Comparison of ENCODE assay signal across 8 mouse cellular contexts in genomic region chr1:34459284-34460060, GRCm38 (mm10). TPM values are rescaled to one million over a fixed set of nuclear protein-coding genes. Genes with fewer than 3 reads are reported as not detected.
DNase-seq lines count a peak whose midpoint lies in the region; ATAC-seq and TF ChIP-seq lines count a peak whose summit lies in the region.

Gene Ptpn18 (plus strand): TSS chr1:34459762.

- no peaks in the 10 kb centered on the region for H3K9me3 ChIP-seq in embryonic facial prominence, embryonic 14.5 days (ENCODE audit: control insufficient read depth, low read length)
- H3K9me3 ChIP-seq in limb, embryonic 14.5 days (ENCODE audit: control insufficient read depth, low read length) = no peaks in the 10 kb centered on the region
- no peaks in the 10 kb centered on the region for H3K9me3 ChIP-seq in midbrain, postnatal 0 days (ENCODE audit: low read length)

- DNase-seq in 3134 (ENCODE audit: extremely low read depth, insufficient read length, low spot score) = peak; percentile 33
- DNase-seq in adrenal gland, postnatal 4 days (ENCODE audit: low spot score in 2 of 2) = peak; percentile 74 to 81
- peak; percentile 91 for DNase-seq in embryonic facial prominence, embryonic 14.5 days (ENCODE audit: low spot score)
- DNase-seq in heart, adult 8-10 months (ENCODE audit: low spot score) = peak; percentile 93
- DNase-seq in kidney, adult 9 months = peak; percentile 96
- DNase-seq in limb, embryonic 14.5 days (ENCODE audit: low spot score) = peak; percentile 93
- peak; percentile 88 for DNase-seq in midbrain, postnatal 0 days (ENCODE audit: low spot score)
- peak; percentile 83 to 89 for DNase-seq in spleen, postnatal 14 days (ENCODE audit: low spot score in 2 of 2)

- H3K27ac ChIP-seq in embryonic facial prominence, embryonic 14.5 days (replicated peaks; ENCODE audit: low read depth, low read length) = no peak within 1 kb of the TSS
- no peak within 1 kb of the TSS for H3K27ac ChIP-seq in limb, embryonic 14.5 days (replicated peaks; ENCODE audit: low read depth, low read length)
- H3K27ac ChIP-seq in midbrain, postnatal 0 days (ENCODE audit: low read depth, low read length) = no peak within 1 kb of the TSS

- H3K4me3 ChIP-seq in embryonic facial prominence, embryonic 14.5 days (ENCODE audit: low read depth, low read length) = peak within 1 kb of the TSS; percentile 47
- H3K4me3 ChIP-seq in limb, embryonic 14.5 days (replicated peaks; ENCODE audit: low read length) = peak within 1 kb of the TSS; percentile 54
- peak within 1 kb of the TSS; percentile 53 for H3K4me3 ChIP-seq in midbrain, postnatal 0 days (ENCODE audit: low read depth, low read length)

- peaks cover 4% of the 10 kb centered on the region; the same call in 1 of the 2 replicates for H3K4me1 ChIP-seq in embryonic facial prominence, embryonic 14.5 days (ENCODE audit: control insufficient read depth, insufficient read depth, low read length)
- H3K4me1 ChIP-seq in limb, embryonic 14.5 days (ENCODE audit: control insufficient read depth, insufficient read depth, low read length) = peaks cover 5% of the 10 kb centered on the region
- peaks cover 4% of the 10 kb centered on the region; the same call in 1 of the 2 replicates for H3K4me1 ChIP-seq in midbrain, postnatal 0 days (ENCODE audit: insufficient read depth, low read length)

- H3K9ac ChIP-seq in embryonic facial prominence, embryonic 14.5 days (ENCODE audit: low read depth, low read length) = peak within 1 kb of the TSS; percentile 43
- peak within 1 kb of the TSS; percentile 43 for H3K9ac ChIP-seq in limb, embryonic 14.5 days (ENCODE audit: low read depth, low read length, severe bottlenecking)
- H3K9ac ChIP-seq in midbrain, postnatal 0 days (replicated peaks; ENCODE audit: low read length, poor library complexity, severe bottlenecking) = peak within 1 kb of the TSS; percentile 54

- peaks cover 46% of the 10 kb centered on the region for H3K27me3 ChIP-seq in embryonic facial prominence, embryonic 14.5 days (replicated peaks; ENCODE audit: control insufficient read depth, insufficient read depth, low read length)
- H3K27me3 ChIP-seq in limb, embryonic 14.5 days (ENCODE audit: control insufficient read depth, insufficient read depth, low read length) = peaks cover 33% of the 10 kb centered on the region
- H3K27me3 ChIP-seq in midbrain, postnatal 0 days (ENCODE audit: insufficient read depth, low read length) = peaks cover 11% of the 10 kb centered on the region

- 0% methylated on average over 33 of the region's 48 CpGs for WGBS in embryonic facial prominence, embryonic 14.5 days
- under 1% methylated on average over 48 of the region's 48 CpGs for WGBS in limb, embryonic 14.5 days
- whole genome bisulfite sequencing in midbrain, postnatal 0 days = under 1% methylated on average over 48 of the region's 48 CpGs

- H3K36me3 ChIP-seq in embryonic facial prominence, embryonic 14.5 days (ENCODE audit: control insufficient read depth, insufficient read depth, low read length) = no peaks in the 10 kb centered on the region
- no peaks in the 10 kb centered on the region for H3K36me3 ChIP-seq in limb, embryonic 14.5 days (ENCODE audit: control insufficient read depth, insufficient read depth, low read length)
- H3K36me3 ChIP-seq in midbrain, postnatal 0 days (ENCODE audit: insufficient read depth, low read length) = no peaks in the 10 kb centered on the region

- peak; percentile 93 for ATAC-seq in embryonic facial prominence, embryonic 14.5 days (ENCODE audit: low read depth)
- ATAC-seq in limb, embryonic 14.5 days (ENCODE audit: low FRiP score, low read depth) = peak; percentile 93
- peak; percentile 85 for ATAC-seq in midbrain, postnatal 0 days (ENCODE audit: low FRiP score)

- TF ChIP-seq POLR2A in limb, embryonic 14.5 days (IDR thresholded peaks at IDR 0.05; ENCODE audit: borderline replicate concordance, extremely low read depth, insufficient read depth, insufficient read length) = no peak

- H3K4me2 ChIP-seq in embryonic facial prominence, embryonic 14.5 days (ENCODE audit: low read depth, low read length) = peak within 1 kb of the TSS; percentile 72
- H3K4me2 ChIP-seq in limb, embryonic 14.5 days (replicated peaks; ENCODE audit: low read depth, low read length, severe bottlenecking) = peak within 1 kb of the TSS; percentile 90
- H3K4me2 ChIP-seq in midbrain, postnatal 0 days (ENCODE audit: low read depth, low read length, poor library complexity, severe bottlenecking) = peak within 1 kb of the TSS; percentile 96

- TF ChIP-seq CTCF in midbrain, postnatal 0 days (IDR thresholded peaks at IDR 0.05) = peak; percentile 29; the same call in 1 of the 2 replicates

RNA-seq across cellular contexts. Expression of gene Ptpn18, which starts in this region (rescaled TPM):
- 10 to 100 TPM; 10.4 to 10.9 TPM for total RNA-seq in adrenal gland, postnatal 4 days (2021)
- 18.1 and 19.4 TPM in 2 replicates for polyA plus RNA-seq in embryonic facial prominence, embryonic 14.5 days (2014; fragmentation: Nextera tagmentation; extraction: Ambion mirVana)
- total RNA-seq in heart, adult 8-10 months (2022) = 1 to 10 TPM; 2.4 to 4.9 (median 2.7) TPM
- polyA plus RNA-seq in limb, embryonic 14.5 days (2012; rRNA removed) = 28.6 and 35.4 TPM in 2 replicates
- 20.6 and 21.7 TPM in 2 replicates for polyA plus RNA-seq in limb, embryonic 14.5 days (2014; fragmentation: Nextera tagmentation; extraction: Ambion mirVana)
- total RNA-seq in midbrain, postnatal 0 days (2014; rRNA removed) = 5.6 TPM in 1 of 2 replicates, not detected in the other
- polyA plus RNA-seq in midbrain, postnatal 0 days (2015; fragmentation: Nextera tagmentation; extraction: Ambion mirVana) = 4.7 and 5.1 TPM in 2 replicates

Comparison
In these comparisons a context has a peak if more than half of its experiments do, and no peak if none do; other contexts are left out.
1. DNase-seq: peak in every context shown above with its lines; median percentile 96 in kidney, adult 9 months; 93 in heart, adult 8-10 months; 93 in limb, embryonic 14.5 days; 91 in embryonic facial prominence, embryonic 14.5 days; 88 in midbrain, postnatal 0 days; 86 in spleen, postnatal 14 days; 78 in adrenal gland, postnatal 4 days; 33 in 3134.